Mouse (Mus musculus) limb, embryonic 11.5 days (tissue): ENCODE results near the gene Itgb5. TPM values are rescaled to one million over a fixed set of nuclear protein-coding genes. Genes with fewer than 3 reads are reported as not detected.

Experiments
- ATAC-seq: fragments of 200-750 bp; cut with Nextera tagmentation; 2 replicates; pipeline ENCODE4 v1.8.0; 2017; ENCODE audit warnings: low read depth; ENCODE audit not compliant: insufficient number of reproducible peaks, low FRiP score, low TSS enrichment
- DNase-seq: peaks from one replicate; pipeline ENCODE4 v3.0.0-alpha.2; 2015; ENCODE audit warnings: low spot score
- H3K27ac ChIP-seq: fragments of 300-500 bp; sonication (generic); replicated peaks from 2 replicates; pipeline ENCODE4 v1.5.1; 2014; ENCODE audit warnings: low read depth, mild to moderate bottlenecking, low read length
- H3K27me3 ChIP-seq: fragments of 300-500 bp; sonication (generic); 2 replicates; pipeline ENCODE4 v1.6.1; 2014; ENCODE audit warnings: mild to moderate bottlenecking, low read length, mixed read lengths; ENCODE audit not compliant: control insufficient read depth, insufficient read depth
- H3K36me3 ChIP-seq: fragments of 300-500 bp; sonication (generic); 2 replicates; pipeline ENCODE4 v1.6.1; 2014; ENCODE audit warnings: mild to moderate bottlenecking, low read length, moderate library complexity, mixed read lengths; ENCODE audit not compliant: control insufficient read depth, insufficient read depth
- H3K4me1 ChIP-seq: fragments of 300-500 bp; sonication (generic); 2 replicates; pipeline ENCODE4 v1.6.1; 2014; ENCODE audit warnings: low read length, mixed read lengths; ENCODE audit not compliant: control insufficient read depth, insufficient read depth
- H3K4me2 ChIP-seq: fragments of 300-500 bp; sonication (generic); 2 replicates; pipeline ENCODE4 v1.6.1; 2014; ENCODE audit warnings: low read depth, mild to moderate bottlenecking, moderate library complexity; ENCODE audit not compliant: severe bottlenecking
- H3K4me3 ChIP-seq: fragments of 300-500 bp; sonication (generic); 2 replicates; pipeline ENCODE4 v1.5.1; 2014; ENCODE audit warnings: low read depth, low read length
- H3K9ac ChIP-seq: fragments of 300-500 bp; sonication (generic); 2 replicates; pipeline ENCODE4 v1.6.1; 2014; ENCODE audit warnings: mild to moderate bottlenecking, low read length
- H3K9me3 ChIP-seq: fragments of 300-500 bp; sonication (generic); 2 replicates; pipeline ENCODE4 v1.6.1; 2016; ENCODE audit warnings: low read length; ENCODE audit not compliant: control insufficient read depth
- WGBS: fragments of 180-500 bp; shearing (Covaris S2); extraction: QIAGEN DNeasy Blood & Tissue Kit; methylation state at CpG from one replicate; pipeline ENCODE4 v1.1.7; 2014; 5-methylcytosine and 5-hydroxymethylcytosine counted together
- polyA plus RNA-seq: library from polyadenylated mRNA; unstranded; fragments of >200 nt; fragmentation: Nextera tagmentation; extraction: Ambion mirVana; gene quantifications from 2 replicates; pipeline ENCODE4 v1.2.1, GENCODE M21; 2014

Itgb5 gene
- polyA plus RNA-seq, 1 experiment from 2014 or later = 64.9 TPM

DNA sequence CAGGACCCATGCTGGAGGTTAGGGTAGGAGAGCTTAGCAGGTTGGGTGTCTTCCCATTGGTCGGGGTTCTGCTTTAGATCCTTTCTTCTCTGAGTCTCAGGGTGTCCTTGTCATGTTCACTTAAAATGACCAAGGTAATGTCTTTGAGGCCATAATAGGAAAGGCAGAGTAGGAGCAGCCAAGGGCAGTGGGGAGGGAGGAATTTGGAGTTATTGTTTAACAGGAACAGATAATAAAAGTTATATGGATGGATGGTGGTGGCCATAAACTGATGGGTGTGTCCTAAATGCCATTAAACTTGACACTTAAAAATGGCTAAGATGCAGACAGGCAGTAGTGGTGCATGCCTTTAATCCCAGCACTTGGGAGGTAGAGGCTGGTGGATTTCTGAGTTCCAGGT, 159.6 kb downstream of the Itgb5 start:
- Histone ChIP-seq H3K9ac (no peak overlapping the region), H3K4me1 (no peaks in the 10 kb centered on the region), H3K27ac (no peak overlapping the region), H3K4me2 (no peak overlapping the region), H3K9me3 (no peaks in the 10 kb centered on the region), H3K27me3 (no peaks in the 10 kb centered on the region), H3K4me3 (no peak overlapping the region), H3K36me3 (no peaks in the 10 kb centered on the region)
- 97% methylated on average over 1 of the region's 1 CpGs for WGBS
- no peak for DNase-seq
- ATAC-seq = no peak

DNA sequence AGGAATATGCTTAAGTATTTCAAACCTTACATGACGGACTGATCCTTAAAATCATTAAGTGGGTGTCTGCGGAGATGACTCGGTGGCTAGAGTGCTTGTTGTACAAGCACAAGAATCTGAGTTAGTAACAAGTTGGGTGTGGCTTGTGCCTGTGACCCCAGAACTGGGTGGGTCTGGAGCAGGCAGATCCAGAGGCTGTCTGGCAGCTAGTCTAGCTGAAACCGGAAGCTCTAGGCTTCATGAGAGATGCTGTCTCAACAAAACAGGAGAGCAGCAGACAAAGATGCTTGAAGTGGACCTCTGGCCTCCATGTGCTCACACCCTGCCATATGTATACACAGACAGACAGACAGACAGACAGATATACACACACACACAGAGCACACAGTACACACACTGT, 161.2 kb downstream of the Itgb5 start:
- Histone ChIP-seq H3K9me3 (no peaks in the 10 kb centered on the region), H3K4me3 (no peak overlapping the region), H3K9ac (no peak overlapping the region), H3K27me3 (no peaks in the 10 kb centered on the region), H3K27ac (no peak overlapping the region), H3K4me1 (no peaks in the 10 kb centered on the region), H3K36me3 (no peaks in the 10 kb centered on the region), H3K4me2 (no peak overlapping the region)
- 87% methylated on average over 4 of the region's 4 CpGs for WGBS
- DNase-seq (no peak), ATAC-seq (no peak)

DNA sequence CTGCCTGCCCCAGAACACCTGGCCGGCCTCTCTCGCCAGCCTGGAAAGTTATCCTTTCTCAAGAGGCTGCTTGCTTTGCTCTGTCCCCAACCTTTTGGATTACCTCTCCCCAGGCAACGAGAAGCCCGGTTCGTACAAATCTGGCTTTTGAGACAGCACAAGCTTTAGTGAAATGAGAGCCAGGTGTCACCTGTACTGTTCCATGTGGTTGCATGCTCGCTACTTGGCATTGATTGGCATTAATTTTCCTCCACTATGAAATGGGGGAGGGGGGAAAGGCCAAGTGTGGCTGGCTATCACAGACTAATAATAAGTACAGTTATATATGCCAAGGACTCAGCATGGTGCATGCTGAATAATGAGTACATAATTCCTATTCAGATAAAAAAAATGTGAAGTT, 164.9 kb downstream of the Itgb5 start:
- 77% methylated on average over 6 of the region's 6 CpGs for WGBS

DNA sequence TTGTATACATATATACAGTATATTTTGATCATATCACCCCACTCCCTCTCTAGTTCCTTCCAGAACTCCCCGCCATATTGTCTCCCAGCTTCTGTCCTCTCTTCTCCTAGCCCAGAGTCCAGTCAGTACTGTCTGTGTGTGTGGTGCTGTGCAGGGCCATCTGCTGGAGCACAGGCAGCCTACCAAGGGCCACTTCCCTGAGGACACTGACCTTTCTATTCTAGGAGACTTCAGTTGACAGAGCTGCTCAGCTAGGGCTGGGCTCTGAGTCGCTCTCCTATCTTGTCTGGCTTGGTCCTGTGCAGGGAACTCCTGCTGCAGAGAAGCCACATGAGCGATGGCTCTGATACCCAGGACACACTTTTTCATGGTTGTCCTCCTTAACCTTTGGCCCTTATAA, 166.0 kb downstream of the Itgb5 start:
- 81% methylated on average over 3 of the region's 3 CpGs for WGBS
- ATAC-seq = no peak
- no peak for DNase-seq
- no peak overlapping the region for H3K4me2 ChIP-seq
- no peak overlapping the region for H3K4me3 ChIP-seq
- no peaks in the 10 kb centered on the region for H3K4me1 ChIP-seq
- no peak overlapping the region for H3K27ac ChIP-seq
- H3K36me3 ChIP-seq = no peaks in the 10 kb centered on the region
- no peaks in the 10 kb centered on the region for H3K9me3 ChIP-seq
- no peaks in the 10 kb centered on the region for H3K27me3 ChIP-seq
- no peak overlapping the region for H3K9ac ChIP-seq

More for the DNA sequence above, 164.9 kb downstream of the Itgb5 start:
- no peak overlapping the region for H3K27ac ChIP-seq
- no peak overlapping the region for H3K9ac ChIP-seq
- no peak for DNase-seq
- H3K4me1 ChIP-seq = no peaks in the 10 kb centered on the region
- no peak overlapping the region for H3K4me2 ChIP-seq
- no peaks in the 10 kb centered on the region for H3K27me3 ChIP-seq
- H3K36me3 ChIP-seq = no peaks in the 10 kb centered on the region
- ATAC-seq = no peak
- no peak overlapping the region for H3K4me3 ChIP-seq
- no peaks in the 10 kb centered on the region for H3K9me3 ChIP-seq

DNA sequence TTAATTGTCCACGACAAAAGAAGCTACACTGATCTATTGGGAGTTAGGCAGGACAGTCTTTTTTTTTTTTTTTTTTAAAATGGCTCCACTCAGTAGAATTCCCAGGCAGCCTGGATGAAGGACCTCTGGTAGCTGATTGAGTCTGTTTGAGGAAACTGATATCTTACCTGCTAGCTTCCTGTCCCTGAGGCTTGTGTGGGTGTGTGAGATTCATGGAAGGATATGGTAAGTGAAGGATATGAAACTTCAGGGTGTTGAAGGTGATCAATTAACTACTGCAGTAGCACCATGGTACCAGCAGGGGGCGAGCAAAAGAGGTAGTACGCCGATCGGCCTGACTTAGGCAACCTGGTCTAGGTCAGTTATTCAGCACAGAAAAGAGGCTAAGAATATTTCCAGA, 166.6 kb downstream of the Itgb5 start:
- no peak for ATAC-seq
- Histone ChIP-seq H3K9me3 (no peaks in the 10 kb centered on the region), H3K27me3 (no peaks in the 10 kb centered on the region), H3K4me1 (no peaks in the 10 kb centered on the region), H3K9ac (no peak overlapping the region), H3K27ac (no peak overlapping the region), H3K36me3 (no peaks in the 10 kb centered on the region), H3K4me3 (no peak overlapping the region), H3K4me2 (no peak overlapping the region)
- WGBS = 12% methylated on average over 5 of the region's 5 CpGs
- DNase-seq = peak; percentile 78

DNA sequence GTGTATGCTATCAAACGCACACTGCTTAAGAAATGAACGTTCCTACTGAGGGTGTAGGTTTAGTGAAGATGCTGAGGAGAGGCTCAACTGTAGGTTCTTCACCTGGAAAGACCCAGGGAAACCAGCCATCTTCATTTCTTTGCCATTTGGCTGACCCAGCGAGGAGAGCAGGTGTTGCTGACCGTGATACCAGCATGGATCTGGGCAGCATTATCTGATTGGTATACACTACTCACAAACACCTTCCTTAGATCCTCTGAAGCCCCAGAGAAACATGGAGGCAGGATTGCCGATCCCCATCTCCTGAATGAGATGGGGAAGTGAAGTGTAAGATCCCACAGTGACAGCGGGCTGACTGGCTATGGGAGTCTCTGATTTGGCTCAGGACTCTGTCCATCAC, 168.5 kb downstream of the Itgb5 start:
- no peak for ATAC-seq
- WGBS = 79% methylated on average over 6 of the region's 6 CpGs
- no peak overlapping the region for H3K27ac ChIP-seq

More for the DNA sequence above, 168.5 kb downstream of the Itgb5 start:
- no peaks in the 10 kb centered on the region for H3K9me3 ChIP-seq
- H3K4me3 ChIP-seq = no peak overlapping the region
- DNase-seq = no peak
- no peaks in the 10 kb centered on the region for H3K4me1 ChIP-seq
- no peak overlapping the region for H3K4me2 ChIP-seq
- H3K9ac ChIP-seq = no peak overlapping the region
- no peaks in the 10 kb centered on the region for H3K36me3 ChIP-seq
- no peaks in the 10 kb centered on the region for H3K27me3 ChIP-seq

Other genes starting within 250 kb of the Itgb5 start
- 11.0 and 11.2 TPM in 2 replicates for gene Heg1, start 145.3 kb upstream of the Itgb5 start, polyA plus RNA-seq
- gene Muc13, start 35.6 kb upstream of the Itgb5 start, polyA plus RNA-seq = 0.15 and 0.28 TPM in 2 replicates
- gene Umps, start 137.4 kb downstream of the Itgb5 start, polyA plus RNA-seq = 96.4 and 99.1 TPM in 2 replicates